Mouse (Mus musculus) liver, postnatal 0 days (tissue): ENCODE data around the gene Slc24a3.

Source experiments
- CTCF ChIP-seq: sonication (generic); IDR thresholded peaks from 2 replicates; pipeline ENCODE4 v1.5.1; 2016; ENCODE audit warnings: antibody characterized with exemption, low read depth
- EP300 ChIP-seq: IDR thresholded peaks from 2 replicates; pipeline ENCODE4 v1.6.1; 2016; ENCODE audit warnings: antibody characterized with exemption, low read depth, mild to moderate bottlenecking

DNA sequence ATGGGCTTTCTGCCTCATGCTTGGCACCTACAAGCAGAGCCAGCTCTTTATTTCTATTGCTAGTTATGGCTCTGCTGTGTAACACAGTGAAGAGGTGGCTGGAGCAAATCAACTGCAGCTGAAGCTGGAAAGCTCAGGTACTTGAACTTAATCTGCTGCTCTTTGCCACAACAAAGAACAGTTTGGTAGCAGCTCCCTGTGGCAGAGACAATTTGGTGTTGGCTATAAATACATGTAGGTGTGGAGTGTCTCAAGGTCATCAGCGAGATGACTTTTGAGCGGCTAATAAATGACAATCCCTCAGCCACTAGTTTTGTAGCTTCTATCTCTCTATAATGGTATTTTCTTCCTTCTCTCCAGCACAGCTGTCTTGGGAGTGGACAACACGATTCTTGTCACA lies 217.7 kb downstream of the Slc24a3 start:
- no peak for TF ChIP-seq CTCF
- TF ChIP-seq EP300, result no peak
